Mouse (Mus musculus): ENCODE measurements around the gene Ccne1. TPM values are rescaled to one million over a fixed set of nuclear protein-coding genes. Genes with fewer than 3 reads are reported as not detected.

Ccne1 gene
- total and polyA plus RNA-seq, 2 experiments, result 0.37 TPM

DNA sequence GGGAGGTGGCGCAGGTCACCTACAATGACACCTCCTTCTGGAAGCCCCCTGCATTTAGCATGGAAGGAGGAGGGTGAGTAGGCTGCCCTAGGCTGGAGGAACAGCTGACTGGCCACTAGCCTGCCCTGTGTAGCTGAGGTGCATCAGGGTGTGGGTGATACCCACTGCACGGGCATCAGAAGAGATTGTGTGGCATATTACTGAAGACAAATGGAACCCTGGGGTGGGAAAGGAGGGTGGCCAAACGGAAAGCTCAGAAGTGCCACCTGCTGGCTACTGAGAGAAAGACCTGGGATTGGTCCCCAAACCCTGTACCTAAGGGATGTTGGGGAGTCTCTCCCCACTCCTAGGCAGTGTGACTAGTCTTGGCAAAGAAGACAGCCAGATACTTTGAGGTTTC lies 33.6 kb downstream of the Ccne1 start:
- H3K9ac ChIP-seq (ENCODE audit: low read depth, low read length), result no peak overlapping the region
- H3K27me3 ChIP-seq (ENCODE audit: control insufficient read depth, insufficient read depth, low read length), result peaks cover 3% of the 10 kb centered on the region; the same call in 1 of the 2 replicates
- no peaks in the 10 kb centered on the region for H3K36me3 ChIP-seq (ENCODE audit: control insufficient read depth, insufficient read depth, low read length)
- H3K27ac ChIP-seq (replicated peaks; ENCODE audit: insufficient read depth, low read depth, low read length), result no peak overlapping the region
- TF ChIP-seq CTCF (IDR thresholded peaks at IDR 0.05; ENCODE audit: low read depth, low read length), result peak; percentile 71
- TF ChIP-seq POLR2A (IDR thresholded peaks at IDR 0.05; ENCODE audit: extremely low read depth, insufficient read depth, low read length), result no peak
- DNase-seq (ENCODE audit: extremely low read depth, low read depth, low spot score), result peak; percentile 16
- H3K4me1 ChIP-seq (ENCODE audit: control insufficient read depth, insufficient read depth, low read length), result no peaks in the 10 kb centered on the region
- no peak overlapping the region for H3K4me3 ChIP-seq (ENCODE audit: insufficient read depth, low read depth, low read length)
- 20% methylated on average over 3 of the region's 3 CpGs for WGBS
- H3K79me2 ChIP-seq (ENCODE audit: control insufficient read depth, insufficient read depth, low read length), result no peaks in the 10 kb centered on the region

DNA sequence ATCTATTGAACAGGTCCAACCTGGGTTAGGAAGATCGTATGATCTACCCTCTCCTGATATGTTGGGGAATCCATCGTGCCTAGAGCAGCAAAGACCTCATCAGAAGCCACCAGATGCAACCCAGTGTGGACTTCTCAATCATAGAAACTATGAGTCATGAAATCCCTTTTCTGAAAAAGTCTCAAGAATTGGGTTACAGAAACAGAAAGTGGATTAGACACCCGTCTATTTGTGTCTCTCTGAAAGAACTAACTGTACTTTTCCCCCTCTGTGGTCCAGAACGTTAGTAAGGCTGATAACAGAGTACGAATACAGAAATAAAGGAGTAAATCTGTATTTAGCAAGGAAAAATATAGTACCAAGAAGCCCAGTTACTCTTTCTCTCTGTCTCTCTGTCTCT lies 36.3 kb downstream of the Ccne1 start:
- WGBS, result 64% methylated on average over 5 of the region's 5 CpGs
- no peak for TF ChIP-seq POLR2A (IDR thresholded peaks at IDR 0.05; ENCODE audit: extremely low read depth, insufficient read depth, low read length)
- TF ChIP-seq CTCF (IDR thresholded peaks at IDR 0.05; ENCODE audit: low read depth, low read length), result no peak
- H3K79me2 ChIP-seq (ENCODE audit: control insufficient read depth, insufficient read depth, low read length), result no peaks in the 10 kb centered on the region
- DNase-seq (ENCODE audit: extremely low read depth, low read depth, low spot score), result no peak
- no peak overlapping the region for H3K27ac ChIP-seq (replicated peaks; ENCODE audit: insufficient read depth, low read depth, low read length)
- peaks cover 3% of the 10 kb centered on the region; the same call in 1 of the 2 replicates for H3K27me3 ChIP-seq (ENCODE audit: control insufficient read depth, insufficient read depth, low read length)
- H3K4me1 ChIP-seq (ENCODE audit: control insufficient read depth, insufficient read depth, low read length), result no peaks in the 10 kb centered on the region
- no peaks in the 10 kb centered on the region for H3K36me3 ChIP-seq (ENCODE audit: control insufficient read depth, insufficient read depth, low read length)
- no peak overlapping the region for H3K4me3 ChIP-seq (ENCODE audit: insufficient read depth, low read depth, low read length)
- no peak overlapping the region for H3K9ac ChIP-seq (ENCODE audit: low read depth, low read length)

DNA sequence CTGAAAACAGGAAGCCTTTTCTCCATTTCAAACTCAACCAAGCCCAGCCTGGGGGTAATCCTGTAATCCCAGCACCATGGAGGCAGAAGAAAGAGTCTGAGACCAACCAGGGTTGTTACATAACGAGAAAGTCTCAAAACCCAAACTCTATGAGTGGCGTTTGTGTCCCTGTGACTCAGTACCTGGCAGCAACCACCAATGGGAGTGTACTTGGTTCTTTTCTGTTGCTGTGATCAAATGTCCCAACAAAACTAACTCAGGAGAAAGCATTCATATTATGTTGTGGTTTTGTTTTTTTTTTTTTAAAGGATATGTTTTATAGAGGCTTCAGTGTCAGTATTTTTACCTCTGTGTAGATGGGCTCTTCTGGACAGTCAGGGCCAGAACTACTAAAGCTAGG lies 36.7 kb downstream of the Ccne1 start:
- no peaks in the 10 kb centered on the region for H3K79me2 ChIP-seq (ENCODE audit: control insufficient read depth, insufficient read depth, low read length)
- whole genome bisulfite sequencing, result 34% methylated on average over 2 of the region's 2 CpGs
- H3K27me3 ChIP-seq (ENCODE audit: control insufficient read depth, insufficient read depth, low read length), result peaks cover 3% of the 10 kb centered on the region; the same call in 1 of the 2 replicates
- H3K9ac ChIP-seq (ENCODE audit: low read depth, low read length), result no peak overlapping the region
- no peaks in the 10 kb centered on the region for H3K4me1 ChIP-seq (ENCODE audit: control insufficient read depth, insufficient read depth, low read length)
- DNase-seq (ENCODE audit: extremely low read depth, low read depth, low spot score), result no peak
- no peak overlapping the region for H3K4me3 ChIP-seq (ENCODE audit: insufficient read depth, low read depth, low read length)
- H3K36me3 ChIP-seq (ENCODE audit: control insufficient read depth, insufficient read depth, low read length), result no peaks in the 10 kb centered on the region
- no peak overlapping the region for H3K27ac ChIP-seq (replicated peaks; ENCODE audit: insufficient read depth, low read depth, low read length)
- TF ChIP-seq POLR2A (IDR thresholded peaks at IDR 0.05; ENCODE audit: extremely low read depth, insufficient read depth, low read length) (no peak), CTCF (IDR thresholded peaks at IDR 0.05; ENCODE audit: low read depth, low read length) (no peak)

- H3K9ac ChIP-seq (ENCODE audit: low read depth, low read length), result no peak overlapping the region
- H3K4me1 ChIP-seq (ENCODE audit: control insufficient read depth, insufficient read depth, low read length), result peaks cover 2% of the 10 kb centered on the region; the same call in 1 of the 2 replicates
- peak; percentile 13 for DNase-seq (ENCODE audit: extremely low read depth, low read depth, low spot score)
- TF ChIP-seq CTCF (IDR thresholded peaks at IDR 0.05; ENCODE audit: low read depth, low read length), result no peak
- TF ChIP-seq POLR2A (IDR thresholded peaks at IDR 0.05; ENCODE audit: extremely low read depth, insufficient read depth, low read length), result no peak
- H3K79me2 ChIP-seq (ENCODE audit: control insufficient read depth, insufficient read depth, low read length), result no peaks in the 10 kb centered on the region
- H3K36me3 ChIP-seq (ENCODE audit: control insufficient read depth, insufficient read depth, low read length), result no peaks in the 10 kb centered on the region
- no peak overlapping the region for H3K4me3 ChIP-seq (ENCODE audit: insufficient read depth, low read depth, low read length)
- 27% methylated on average over 4 of the region's 4 CpGs for WGBS
- no peak overlapping the region for H3K27ac ChIP-seq (replicated peaks; ENCODE audit: insufficient read depth, low read depth, low read length)
- H3K27me3 ChIP-seq (ENCODE audit: control insufficient read depth, insufficient read depth, low read length), result no peaks in the 10 kb centered on the region
Measured at GRCm38 (mm10) chr7:38064431-38064830, 42.9 kb downstream of the Ccne1 start.

DNA sequence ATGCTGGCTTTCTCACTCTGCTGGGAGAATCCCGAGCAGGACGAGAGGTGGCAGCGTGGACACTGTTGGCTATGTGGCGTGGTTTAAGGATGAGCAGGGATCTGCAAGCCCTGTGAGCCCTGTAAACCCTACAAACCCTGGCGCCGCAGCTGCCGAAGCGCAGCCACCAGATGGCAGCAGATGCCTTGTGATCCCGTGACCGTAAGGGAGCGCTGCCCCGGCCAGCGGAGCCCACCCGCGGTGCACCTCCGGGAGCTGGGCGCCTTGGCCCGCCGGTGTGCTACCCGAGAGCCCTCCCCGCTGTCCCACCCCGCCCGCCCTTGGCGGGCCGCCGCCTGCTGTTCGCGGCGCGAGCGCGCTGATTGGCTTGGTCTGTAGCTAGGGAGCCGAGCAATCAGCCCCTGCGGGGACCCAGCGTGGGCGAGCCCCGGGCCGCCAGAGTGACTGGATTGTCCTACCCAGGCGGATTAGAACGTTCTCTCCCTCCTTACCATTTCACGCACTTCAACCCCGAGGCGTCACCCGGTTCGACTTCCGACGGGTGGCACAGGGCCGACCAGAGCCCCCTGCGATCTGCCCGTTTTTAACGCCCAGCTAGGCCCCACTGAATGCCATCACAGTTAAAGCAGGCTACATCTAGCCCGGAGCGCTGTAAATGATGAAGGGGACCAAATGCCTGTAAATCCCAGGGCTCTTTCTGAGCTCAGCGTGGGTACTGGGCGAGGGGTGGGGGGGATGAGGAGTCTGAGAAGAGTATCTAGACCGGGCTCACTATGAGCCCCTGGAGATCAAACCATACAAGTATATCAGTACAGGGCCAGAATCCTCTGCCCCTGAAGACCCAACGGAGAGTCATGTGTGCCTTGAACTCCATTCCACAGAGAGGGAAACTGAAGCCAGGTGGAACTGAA lies 46.0 kb downstream of the Ccne1 start:
- no peaks in the 10 kb centered on the region for H3K27me3 ChIP-seq (ENCODE audit: control insufficient read depth, insufficient read depth, low read length)
- peak; percentile 58 for DNase-seq (ENCODE audit: extremely low read depth, low read depth, low spot score)
- H3K4me1 ChIP-seq (ENCODE audit: control insufficient read depth, insufficient read depth, low read length), result peaks cover 2% of the 10 kb centered on the region; the same call in 1 of the 2 replicates
- H3K9ac ChIP-seq (ENCODE audit: low read depth, low read length), result peak overlapping the region; percentile 51
- peak overlapping the region; percentile 60 for H3K4me3 ChIP-seq (ENCODE audit: insufficient read depth, low read depth, low read length)
- TF ChIP-seq POLR2A (IDR thresholded peaks at IDR 0.05; ENCODE audit: extremely low read depth, insufficient read depth, low read length), result no peak
- peak; percentile 95 for TF ChIP-seq CTCF (IDR thresholded peaks at IDR 0.05; ENCODE audit: low read depth, low read length)
- WGBS, result 3% methylated on average over 57 of the region's 57 CpGs
- H3K27ac ChIP-seq (replicated peaks; ENCODE audit: insufficient read depth, low read depth, low read length), result no peak overlapping the region
- H3K36me3 ChIP-seq (ENCODE audit: control insufficient read depth, insufficient read depth, low read length), result no peaks in the 10 kb centered on the region
- H3K79me2 ChIP-seq (ENCODE audit: control insufficient read depth, insufficient read depth, low read length), result no peaks in the 10 kb centered on the region

Data from liver, adult 2 months (tissue).